Mouse (Mus musculus) midbrain, postnatal 0 days (tissue): ENCODE results near the gene Slc26a5. TPM values are rescaled to one million over a fixed set of nuclear protein-coding genes. Genes with fewer than 3 reads are reported as not detected.

Experiments
- ATAC-seq: fragments of 200-750 bp; cut with Nextera tagmentation; 2 replicates; pipeline ENCODE4 v1.8.0; 2017; ENCODE audit warnings: moderate number of reproducible peaks, mild to moderate bottlenecking, moderate TSS enrichment, moderate library complexity; ENCODE audit not compliant: low FRiP score
- DNase-seq: peaks from one replicate; pipeline ENCODE4 v3.0.0-alpha.2; 2015; ENCODE audit warnings: low spot score
- H3K27ac ChIP-seq: fragments of 300-500 bp; sonication (generic); 2 replicates; pipeline ENCODE4 v1.5.1; 2014; ENCODE audit warnings: low read depth, mild to moderate bottlenecking, low read length, mixed read lengths
- H3K27me3 ChIP-seq: fragments of 300-500 bp; sonication (generic); 2 replicates; pipeline ENCODE4 v1.6.1; 2014; ENCODE audit warnings: low read length, control low read depth, mixed read lengths; ENCODE audit not compliant: insufficient read depth
- H3K36me3 ChIP-seq: fragments of 300-500 bp; sonication (generic); 2 replicates; pipeline ENCODE4 v1.6.1; 2014; ENCODE audit warnings: low read length, control low read depth, mixed read lengths; ENCODE audit not compliant: insufficient read depth
- H3K4me1 ChIP-seq: fragments of 300-500 bp; sonication (generic); 2 replicates; pipeline ENCODE4 v1.6.1; 2014; ENCODE audit warnings: mild to moderate bottlenecking, control low read depth, antibody characterized with exemption, low read length, mixed read lengths; ENCODE audit not compliant: insufficient read depth
- H3K4me2 ChIP-seq: fragments of 300-500 bp; sonication (generic); 2 replicates; pipeline ENCODE4 v1.6.1; 2014; ENCODE audit warnings: low read depth, mild to moderate bottlenecking, low read length, mixed read lengths; ENCODE audit not compliant: poor library complexity, severe bottlenecking
- H3K4me3 ChIP-seq: fragments of 300-500 bp; sonication (generic); 2 replicates; pipeline ENCODE4 v1.5.1; 2014; ENCODE audit warnings: low read depth, mild to moderate bottlenecking, low read length, moderate library complexity
- H3K9ac ChIP-seq: fragments of 300-500 bp; sonication (generic); replicated peaks from 2 replicates; pipeline ENCODE4 v1.6.1; 2014; ENCODE audit warnings: mild to moderate bottlenecking, low read length, moderate library complexity, mixed read lengths; ENCODE audit not compliant: poor library complexity, severe bottlenecking
- H3K9me3 ChIP-seq: fragments of 300-500 bp; sonication (generic); 2 replicates; pipeline ENCODE4 v1.6.1; 2016; ENCODE audit warnings: low read length, control low read depth
- CTCF ChIP-seq: IDR thresholded peaks from 2 replicates; pipeline ENCODE4 v1.5.1; 2016; ENCODE audit warnings: antibody characterized with exemption, mild to moderate bottlenecking
- WGBS: fragments of 180-500 bp; shearing (Covaris S2); extraction: QIAGEN DNeasy Blood & Tissue Kit; methylation state at CpG from one replicate; pipeline ENCODE4 v1.1.7; 2014; 5-methylcytosine and 5-hydroxymethylcytosine counted together
- polyA plus RNA-seq: library from polyadenylated mRNA; unstranded; fragments of >200 nt; fragmentation: Nextera tagmentation; extraction: Ambion mirVana; gene quantifications from 2 replicates; pipeline ENCODE4 v1.2.1, GENCODE M21; 2015
- total RNA-seq: library from RNA; depleted of rRNA; stranded (reverse); fragments of >200 nt; gene quantifications from 2 replicates; pipeline ENCODE4 v1.2.3, GENCODE M21; 2014; rRNA removed

Slc26a5 gene
- total RNA-seq = 0.60 and 0.90 TPM in 2 replicates
- 0.33 and 0.42 TPM in 2 replicates for polyA plus RNA-seq

DNA sequence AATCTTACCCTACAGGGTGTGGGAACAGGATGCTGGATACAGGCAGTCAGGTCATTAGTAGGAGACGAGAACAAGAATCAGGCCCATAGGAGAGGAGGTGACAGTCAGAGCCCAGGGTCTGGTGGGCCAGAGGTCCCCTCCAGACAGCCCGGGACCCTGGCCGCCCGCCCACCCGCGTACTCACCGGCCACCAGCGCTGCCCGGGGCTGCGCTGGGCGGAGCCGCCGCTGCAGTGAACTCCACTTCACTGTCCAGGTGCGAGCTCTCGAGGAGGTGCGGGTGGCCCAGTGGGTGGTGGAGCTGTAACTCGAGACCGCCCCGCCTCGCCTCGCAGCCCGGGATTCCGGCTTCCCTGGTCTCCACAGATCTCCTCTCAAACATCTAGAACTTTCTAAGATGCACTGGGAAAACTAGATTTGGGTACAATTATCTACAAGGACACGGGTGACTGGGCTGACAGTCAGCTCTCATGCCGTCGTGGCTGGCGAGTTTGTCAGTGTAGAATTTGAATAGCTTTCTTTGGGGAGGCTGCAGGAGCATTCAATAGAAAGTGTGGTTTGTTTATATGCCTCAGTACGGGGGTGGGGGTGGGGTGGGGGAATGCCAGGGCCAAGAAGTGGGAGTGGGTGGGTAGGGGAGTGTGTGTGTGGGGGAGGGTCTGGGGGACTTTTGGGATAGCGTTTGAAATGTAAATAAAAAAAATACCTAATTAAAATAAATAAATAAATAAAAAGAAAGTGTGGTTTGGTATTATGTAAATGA, at the start of gene Slc26a5:
Gene Slc26a5 (minus strand): TSS at position 259 of the 762 bp plus-strand sequence.
- H3K27ac ChIP-seq = 0 out of 2 replicates have a peak within 1 kb of the TSS, but pooled peaks have one; percentile 32
- 2% methylated on average over 29 of the region's 29 CpGs for WGBS
- H3K9ac ChIP-seq = peak within 1 kb of the TSS; percentile 30
- H3K4me1 ChIP-seq = no peaks in the 10 kb centered on the region
- no peaks in the 10 kb centered on the region for H3K36me3 ChIP-seq
- TF ChIP-seq CTCF = no peak
- H3K4me3 ChIP-seq = peak within 1 kb of the TSS; percentile 38
- ATAC-seq = peak; percentile 58; the same call in 1 of the 2 replicates
- H3K4me2 ChIP-seq = peak within 1 kb of the TSS; percentile 71
- no peak for DNase-seq
- no peaks in the 10 kb centered on the region for H3K9me3 ChIP-seq
- H3K27me3 ChIP-seq = no peaks in the 10 kb centered on the region

- no peak overlapping the region for H3K9ac ChIP-seq
- H3K27ac ChIP-seq = no peak overlapping the region
- 86% methylated on average over 3 of the region's 3 CpGs for WGBS
- no peaks in the 10 kb centered on the region for H3K9me3 ChIP-seq
- H3K4me1 ChIP-seq = no peaks in the 10 kb centered on the region
- TF ChIP-seq CTCF = no peak
- no peak for DNase-seq
- no peak for ATAC-seq
- H3K4me3 ChIP-seq = no peak overlapping the region
- H3K4me2 ChIP-seq = no peak overlapping the region
- no peaks in the 10 kb centered on the region for H3K27me3 ChIP-seq
- H3K36me3 ChIP-seq = 0 out of 2 replicates have a peak, but pooled peaks cover 3% of the 10 kb centered on the region
Observed at GRCm38 (mm10) chr5:21914776-21915175, 49.4 kb upstream of the Slc26a5 start.

DNA sequence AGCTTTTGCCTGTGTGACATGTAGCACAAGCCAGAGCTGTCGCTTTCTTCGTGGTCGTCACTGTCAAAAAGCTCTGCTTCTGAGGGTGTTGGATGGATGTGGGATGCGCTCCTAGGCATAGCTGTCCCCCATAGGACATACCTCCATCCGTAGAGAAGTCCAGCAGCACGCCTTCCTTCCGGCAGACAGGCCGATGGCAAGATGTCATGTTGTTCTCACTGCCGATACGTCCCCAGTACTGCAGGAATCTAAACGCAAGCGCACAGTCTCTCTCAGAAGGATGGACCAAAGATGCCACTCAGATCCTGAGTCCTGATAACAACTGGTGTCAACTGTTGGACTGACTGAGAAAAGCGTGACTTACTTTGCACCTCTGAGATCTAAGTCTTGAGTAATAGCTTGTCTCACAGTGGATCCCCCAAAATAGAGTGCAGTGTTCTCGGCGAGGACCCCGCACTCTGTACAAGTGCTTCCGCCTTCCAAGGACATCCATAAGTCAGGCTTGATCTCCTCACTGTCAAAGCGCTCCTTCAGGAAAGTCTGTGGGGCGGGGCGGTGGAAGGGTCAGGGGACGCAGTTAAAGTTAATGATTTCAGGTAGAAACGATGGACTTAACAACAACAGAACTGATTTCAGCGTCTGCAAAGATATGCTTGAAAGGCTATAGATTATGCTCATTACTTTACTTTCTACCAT, 47.6 kb upstream of the Slc26a5 start:
- H3K4me2 ChIP-seq = no peak overlapping the region
- no peak overlapping the region for H3K27ac ChIP-seq
- no peak overlapping the region for H3K9ac ChIP-seq
- H3K4me1 ChIP-seq = no peaks in the 10 kb centered on the region
- H3K4me3 ChIP-seq = no peak overlapping the region
- ATAC-seq (no peak), DNase-seq (no peak)
- H3K9me3 ChIP-seq = no peaks in the 10 kb centered on the region
- TF ChIP-seq CTCF = no peak
- WGBS = 92% methylated on average over 23 of the region's 23 CpGs
- no peaks in the 10 kb centered on the region for H3K27me3 ChIP-seq
- no peaks in the 10 kb centered on the region for H3K36me3 ChIP-seq

DNA sequence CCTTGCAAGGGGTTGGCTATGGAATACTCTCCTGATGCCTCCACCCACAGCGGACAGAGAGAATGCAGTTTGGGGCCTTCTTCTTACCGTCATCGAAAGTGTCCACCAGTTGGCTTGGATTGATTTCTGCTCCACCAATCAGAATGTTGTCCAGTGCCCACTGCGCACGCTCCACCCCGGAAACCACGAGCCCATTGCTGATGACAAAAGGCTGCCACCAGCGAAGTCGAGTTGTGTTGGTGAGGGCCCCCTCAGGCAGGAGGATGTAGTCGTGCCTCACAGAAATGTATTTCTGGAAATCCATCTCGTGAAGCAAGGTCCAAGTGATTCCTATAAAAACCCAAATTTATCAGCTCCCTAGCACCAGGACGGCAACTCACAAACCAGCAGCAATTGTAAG, 45.3 kb upstream of the Slc26a5 start:
- TF ChIP-seq CTCF = no peak
- 94% methylated on average over 12 of the region's 12 CpGs for WGBS

DNA sequence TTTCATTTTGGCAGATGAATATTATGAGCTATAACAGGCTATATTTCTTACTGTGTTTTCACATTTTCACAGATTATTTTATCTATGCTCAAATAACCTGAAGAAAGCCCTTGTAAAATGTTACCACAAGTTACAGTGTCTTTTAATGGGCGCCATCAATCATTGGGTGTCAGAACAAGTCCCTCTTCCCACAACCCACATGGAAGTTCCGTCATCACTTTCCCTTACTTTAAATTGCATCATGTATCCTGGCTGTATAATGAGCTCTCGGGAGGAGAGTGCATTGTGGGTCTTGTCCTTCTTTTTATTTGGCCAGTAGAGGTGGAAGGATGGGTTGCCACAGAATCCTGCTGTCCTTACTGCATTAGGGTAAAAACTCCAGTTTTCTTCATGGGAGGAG, 44.3 kb upstream of the Slc26a5 start:
- no peak for TF ChIP-seq CTCF
- no peak overlapping the region for H3K4me2 ChIP-seq
- DNase-seq (no peak), ATAC-seq (no peak)
- no peaks in the 10 kb centered on the region for H3K4me1 ChIP-seq
- 94% methylated on average over 3 of the region's 3 CpGs for WGBS
- no peak overlapping the region for H3K27ac ChIP-seq
- H3K9me3 ChIP-seq = no peaks in the 10 kb centered on the region
- H3K36me3 ChIP-seq = no peaks in the 10 kb centered on the region
- no peak overlapping the region for H3K9ac ChIP-seq
- H3K4me3 ChIP-seq = no peak overlapping the region
- no peaks in the 10 kb centered on the region for H3K27me3 ChIP-seq

More for the DNA sequence above, 45.3 kb upstream of the Slc26a5 start:
- Histone ChIP-seq H3K9ac (no peak overlapping the region), H3K9me3 (no peaks in the 10 kb centered on the region), H3K4me3 (no peak overlapping the region), H3K36me3 (no peaks in the 10 kb centered on the region), H3K4me2 (no peak overlapping the region), H3K27ac (no peak overlapping the region), H3K27me3 (no peaks in the 10 kb centered on the region), H3K4me1 (no peaks in the 10 kb centered on the region)
- DNase-seq (no peak), ATAC-seq (no peak)

DNA sequence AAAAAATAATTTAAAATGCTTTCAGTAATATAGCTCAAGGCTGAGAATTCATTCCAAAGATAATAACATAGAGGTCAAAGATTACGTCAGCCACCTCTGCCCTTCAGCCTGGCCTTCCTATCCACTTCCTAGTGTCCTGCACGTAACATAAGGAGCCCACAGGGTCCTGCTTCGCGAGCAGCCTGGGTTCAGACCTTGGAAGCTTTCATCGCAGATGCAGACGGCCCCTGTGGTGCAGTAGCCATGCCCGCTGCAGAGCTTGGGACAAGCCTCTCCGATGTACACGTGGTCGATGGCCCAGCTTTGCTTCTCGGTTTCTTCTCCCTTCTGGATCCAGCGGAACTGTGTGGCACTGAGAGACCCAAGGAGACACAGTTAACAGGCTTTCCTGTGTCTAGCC, 36.0 kb upstream of the Slc26a5 start:
- ATAC-seq = no peak
- no peak for TF ChIP-seq CTCF
- no peak overlapping the region for H3K9ac ChIP-seq

More for the DNA sequence above, 36.0 kb upstream of the Slc26a5 start:
- no peak overlapping the region for H3K27ac ChIP-seq
- no peaks in the 10 kb centered on the region for H3K27me3 ChIP-seq
- H3K36me3 ChIP-seq = 0 out of 2 replicates have a peak, but pooled peaks cover 6% of the 10 kb centered on the region
- H3K4me3 ChIP-seq = no peak overlapping the region
- H3K9me3 ChIP-seq = no peaks in the 10 kb centered on the region
- DNase-seq = no peak
- no peak overlapping the region for H3K4me2 ChIP-seq
- no peaks in the 10 kb centered on the region for H3K4me1 ChIP-seq
- 68% methylated on average over 12 of the region's 12 CpGs for WGBS
